Mouse (Mus musculus): ENCODE data around the gene Ivd. TPM values are rescaled to one million over a fixed set of nuclear protein-coding genes. Genes with fewer than 3 reads are reported as not detected.

Ivd gene
- total and polyA plus RNA-seq, 3 experiments = 11.5 to 25.4 (median 18.5) TPM

DNA sequence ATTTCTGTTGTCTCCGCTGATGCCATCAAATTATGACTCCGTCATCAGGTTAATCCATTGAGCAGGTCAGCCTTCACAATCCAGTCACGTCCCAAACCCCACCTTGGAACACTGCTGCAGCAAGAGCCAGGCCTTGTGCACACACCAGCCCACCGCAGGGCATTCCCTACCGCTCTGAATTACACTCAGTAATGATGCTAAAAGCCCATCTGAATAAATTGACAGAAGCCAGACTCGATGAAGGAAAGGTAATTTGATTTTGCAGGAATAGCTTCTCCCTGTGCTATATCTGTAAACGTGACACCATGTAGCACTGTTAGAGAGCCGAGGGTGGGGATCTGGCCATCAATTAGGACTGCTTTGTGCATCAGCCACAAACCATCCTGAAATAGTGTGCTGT, 13.6 kb downstream of the Ivd start:
- Histone ChIP-seq H3K36me3 (replicated peaks) (peaks cover 69% of the 10 kb centered on the region), H3K9me3 (replicated peaks) (no peaks in the 10 kb centered on the region), H3K4me3 (ENCODE audit: low read depth, low read length) (no peak overlapping the region), H3K27me3 (ENCODE audit: insufficient read depth, low read length) (no peaks in the 10 kb centered on the region), H3K4me1 (ENCODE audit: insufficient read depth, low read depth, low read length) (no peaks in the 10 kb centered on the region)
- TF ChIP-seq GATA2 (IDR thresholded peaks at IDR 0.05; ENCODE audit: borderline replicate concordance, low read depth, low read length) (no peak), TAL1 (conservative IDR thresholded peaks at IDR 0.05; ENCODE audit: low read depth, low read length) (no peak), POLR2AphosphoS5 (IDR thresholded peaks at IDR 0.05; ENCODE audit: insufficient replicate concordance, low read depth, low read length) (no peak), CTCF (IDR thresholded peaks at IDR 0.05; ENCODE audit: low read depth, low read length) (no peak), GATA1 (IDR thresholded peaks at IDR 0.05; ENCODE audit: borderline replicate concordance, low read length) (no peak)
- ATAC-seq (ENCODE audit: extremely low read depth, insufficient number of reproducible peaks, low FRiP score, poor library complexity, severe bottlenecking) (no peak), DNase-seq (ENCODE audit: low spot score) (no peak)

- ATAC-seq (ENCODE audit: extremely low read depth, insufficient number of reproducible peaks, low FRiP score, poor library complexity, severe bottlenecking) = no peak
- TF ChIP-seq CTCF (IDR thresholded peaks at IDR 0.05; ENCODE audit: low read depth, low read length) (no peak), TAL1 (conservative IDR thresholded peaks at IDR 0.05; ENCODE audit: low read depth, low read length) (no peak), GATA2 (IDR thresholded peaks at IDR 0.05; ENCODE audit: borderline replicate concordance, low read depth, low read length) (no peak), POLR2AphosphoS5 (IDR thresholded peaks at IDR 0.05; ENCODE audit: insufficient replicate concordance, low read depth, low read length) (no peak), GATA1 (IDR thresholded peaks at IDR 0.05; ENCODE audit: borderline replicate concordance, low read length) (no peak)
- H3K4me3 ChIP-seq (ENCODE audit: low read depth, low read length) = no peak overlapping the region
- no peaks in the 10 kb centered on the region for H3K9me3 ChIP-seq (replicated peaks)
- no peaks in the 10 kb centered on the region for H3K4me1 ChIP-seq (ENCODE audit: insufficient read depth, low read depth, low read length)
- H3K36me3 ChIP-seq (replicated peaks) = peaks cover 58% of the 10 kb centered on the region
- DNase-seq (ENCODE audit: low spot score) = no peak
- H3K27me3 ChIP-seq (ENCODE audit: insufficient read depth, low read length) = no peaks in the 10 kb centered on the region; the same call in 1 of the 2 replicates
Measured at GRCm38 (mm10) chr2:118876453-118876852, 14.7 kb downstream of the Ivd start.

DNA sequence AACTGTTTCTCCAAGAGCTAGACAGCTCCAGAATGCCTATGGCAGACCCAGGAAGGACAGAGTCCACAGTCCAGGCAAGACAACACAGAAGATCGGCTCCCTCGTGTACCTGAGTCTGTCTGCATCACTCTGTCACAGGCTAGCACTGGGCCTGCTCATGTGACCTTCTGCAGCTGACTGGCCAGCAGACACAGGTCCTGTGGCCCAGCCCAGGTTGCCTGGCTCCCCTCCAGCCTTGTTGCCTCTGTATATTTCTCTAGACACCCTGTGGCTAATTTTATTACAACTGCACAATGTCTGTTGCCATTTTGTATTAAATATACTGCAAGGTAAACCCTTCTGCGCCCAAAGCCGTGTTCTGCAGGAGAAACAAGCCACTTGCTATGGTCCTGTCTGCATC, 19.3 kb downstream of the Ivd start:
- no peaks in the 10 kb centered on the region; the same call in 1 of the 2 replicates for H3K27me3 ChIP-seq (ENCODE audit: insufficient read depth, low read length)
- H3K9me3 ChIP-seq (replicated peaks) = no peaks in the 10 kb centered on the region
- H3K36me3 ChIP-seq (replicated peaks) = peaks cover 18% of the 10 kb centered on the region
- TF ChIP-seq POLR2AphosphoS5 (IDR thresholded peaks at IDR 0.05; ENCODE audit: insufficient replicate concordance, low read depth, low read length) (no peak), CTCF (IDR thresholded peaks at IDR 0.05; ENCODE audit: low read depth, low read length) (no peak), GATA1 (IDR thresholded peaks at IDR 0.05; ENCODE audit: borderline replicate concordance, low read length) (no peak), TAL1 (conservative IDR thresholded peaks at IDR 0.05; ENCODE audit: low read depth, low read length) (no peak), GATA2 (IDR thresholded peaks at IDR 0.05; ENCODE audit: borderline replicate concordance, low read depth, low read length) (no peak)
- H3K4me1 ChIP-seq (ENCODE audit: insufficient read depth, low read depth, low read length) = peaks cover 30% of the 10 kb centered on the region
- DNase-seq (ENCODE audit: low spot score) (no peak), ATAC-seq (ENCODE audit: extremely low read depth, insufficient number of reproducible peaks, low FRiP score, poor library complexity, severe bottlenecking) (no peak)
- H3K4me3 ChIP-seq (ENCODE audit: low read depth, low read length) = no peak overlapping the region

GRCm38 (mm10) chr2:118881956-118882355, 20.2 kb downstream of the Ivd start:
- TF ChIP-seq GATA2 (IDR thresholded peaks at IDR 0.05; ENCODE audit: borderline replicate concordance, low read depth, low read length) (no peak), TAL1 (conservative IDR thresholded peaks at IDR 0.05; ENCODE audit: low read depth, low read length) (no peak), CTCF (IDR thresholded peaks at IDR 0.05; ENCODE audit: low read depth, low read length) (no peak), POLR2AphosphoS5 (IDR thresholded peaks at IDR 0.05; ENCODE audit: insufficient replicate concordance, low read depth, low read length) (no peak), GATA1 (IDR thresholded peaks at IDR 0.05; ENCODE audit: borderline replicate concordance, low read length) (no peak)
- H3K36me3 ChIP-seq (replicated peaks) = peaks cover 10% of the 10 kb centered on the region
- DNase-seq (ENCODE audit: low spot score) (no peak), ATAC-seq (ENCODE audit: extremely low read depth, insufficient number of reproducible peaks, low FRiP score, poor library complexity, severe bottlenecking) (no peak)
- H3K9me3 ChIP-seq (replicated peaks) = no peaks in the 10 kb centered on the region
- peaks cover 38% of the 10 kb centered on the region for H3K4me1 ChIP-seq (ENCODE audit: insufficient read depth, low read depth, low read length)
- no peak overlapping the region for H3K4me3 ChIP-seq (ENCODE audit: low read depth, low read length)
- no peaks in the 10 kb centered on the region; the same call in 1 of the 2 replicates for H3K27me3 ChIP-seq (ENCODE audit: insufficient read depth, low read length)

GRCm38 (mm10) chr2:118882840-118883679, 21.3 kb downstream of the Ivd start:
- peaks cover under 1% of the 10 kb centered on the region for H3K36me3 ChIP-seq (replicated peaks)
- H3K9me3 ChIP-seq (replicated peaks) = no peaks in the 10 kb centered on the region
- peak; percentile 70 for DNase-seq (ENCODE audit: low spot score)
- no peak for ATAC-seq (ENCODE audit: extremely low read depth, insufficient number of reproducible peaks, low FRiP score, poor library complexity, severe bottlenecking)
- TF ChIP-seq TAL1 (conservative IDR thresholded peaks at IDR 0.05; ENCODE audit: low read depth, low read length) (no peak), POLR2AphosphoS5 (IDR thresholded peaks at IDR 0.05; ENCODE audit: insufficient replicate concordance, low read depth, low read length) (no peak), CTCF (IDR thresholded peaks at IDR 0.05; ENCODE audit: low read depth, low read length) (peak; percentile 97)
- H3K4me3 ChIP-seq (ENCODE audit: low read depth, low read length) = peak overlapping the region; percentile 70
- no peaks in the 10 kb centered on the region; the same call in 1 of the 2 replicates for H3K27me3 ChIP-seq (ENCODE audit: insufficient read depth, low read length)
- peaks cover 49% of the 10 kb centered on the region for H3K4me1 ChIP-seq (ENCODE audit: insufficient read depth, low read depth, low read length)

GRCm38 (mm10) chr2:118887440-118887839, 25.7 kb downstream of the Ivd start:
- peak overlapping the region; percentile 68 for H3K4me3 ChIP-seq (ENCODE audit: low read depth, low read length)
- no peaks in the 10 kb centered on the region for H3K27me3 ChIP-seq (ENCODE audit: insufficient read depth, low read length)
- no peaks in the 10 kb centered on the region for H3K9me3 ChIP-seq (replicated peaks)
- peaks cover 73% of the 10 kb centered on the region for H3K4me1 ChIP-seq (ENCODE audit: insufficient read depth, low read depth, low read length)
- TF ChIP-seq CTCF (IDR thresholded peaks at IDR 0.05; ENCODE audit: low read depth, low read length) (no peak), GATA1 (IDR thresholded peaks at IDR 0.05; ENCODE audit: borderline replicate concordance, low read length) (no peak), TAL1 (conservative IDR thresholded peaks at IDR 0.05; ENCODE audit: low read depth, low read length) (no peak), GATA2 (IDR thresholded peaks at IDR 0.05; ENCODE audit: borderline replicate concordance, low read depth, low read length) (no peak), POLR2AphosphoS5 (IDR thresholded peaks at IDR 0.05; ENCODE audit: insufficient replicate concordance, low read depth, low read length) (no peak)
- ATAC-seq (ENCODE audit: extremely low read depth, insufficient number of reproducible peaks, low FRiP score, poor library complexity, severe bottlenecking) (no peak; the same call in 1 of the 2 replicates), DNase-seq (ENCODE audit: low spot score) (no peak)
- peaks cover 2% of the 10 kb centered on the region for H3K36me3 ChIP-seq (replicated peaks)

Measured in G1E (cell line).